Mouse (Mus musculus) adrenal gland, postnatal 0 days (tissue): ENCODE measurements around the gene BC049352. TPM values are rescaled to one million over a fixed set of nuclear protein-coding genes. Genes with fewer than 3 reads are reported as not detected.

Source experiments
- microRNA-seq: library from miRNA; unstranded; fragments of <30 nt; microRNA quantifications from one replicate; pipeline ENCODE4, GENCODE M21; 2016; ENCODE audit warnings: borderline replicate concordance; ENCODE audit not compliant: insufficient number of aligned reads
- polyA plus RNA-seq: library from polyadenylated mRNA; unstranded; fragments of >200 nt; fragmentation: Nextera tagmentation; extraction: Ambion mirVana; gene quantifications from 2 replicates; pipeline ENCODE4 v1.2.1, GENCODE M21; 2015

The BC049352 gene
- polyA plus RNA-seq, result 0.18 and 0.43 TPM in 2 replicates

GRCm38 (mm10) chr9:45181770-45182169, at the start of gene BC049352:
Gene BC049352, plus strand, starts transcription at chr9:45182007.

GRCm38 (mm10) chr9:45138191-45139032, 43.4 kb upstream of the BC049352 start, which contains the start of gene Scn4b:
Gene Scn4b, plus strand, starts transcription at chr9:45138395.

GRCm38 (mm10) chr9:45203797-45204410, 22.1 kb downstream of the BC049352 start, which contains the start of gene Tmprss4:
Gene Tmprss4, minus strand, starts transcription at chr9:45204092.

GRCm38 (mm10) chr9:45268597-45269325, 87.0 kb downstream of the BC049352 start, which contains the start of gene Il10ra:
Gene Il10ra, minus strand, starts transcription at chr9:45269149.

Small RNAs within 50 kb of the gene (microRNA-seq; reads per million reads assigned to microRNA genes)
- gene Mir7086, result not detected

Other genes starting within 250 kb of the BC049352 start
- 12.6 and 18.2 TPM in 2 replicates for gene Ube4a, start 216.4 kb upstream of the BC049352 start, polyA plus RNA-seq
- 0.30 and 0.85 TPM in 2 replicates for gene Cd3g, start 201.6 kb upstream of the BC049352 start, polyA plus RNA-seq
- gene Cd3d, start 200.2 kb upstream of the BC049352 start, polyA plus RNA-seq, result 0.08 and 0.18 TPM in 2 replicates
- 0.07 and 0.32 TPM in 2 replicates for gene Cd3e, start 172.4 kb upstream of the BC049352 start, polyA plus RNA-seq
- gene Mpzl2, start 142.2 kb upstream of the BC049352 start, polyA plus RNA-seq, result 3.0 and 5.8 TPM in 2 replicates
- gene Mpzl3, start 126.8 kb upstream of the BC049352 start, polyA plus RNA-seq, result 1.4 and 2.1 TPM in 2 replicates
- 1.5 and 4.0 TPM in 2 replicates for gene Jaml, start 102.8 kb upstream of the BC049352 start, polyA plus RNA-seq
- gene Scn2b, start 64.2 kb upstream of the BC049352 start, polyA plus RNA-seq, result 1.8 and 3.7 TPM in 2 replicates
- 0.20 and 0.23 TPM in 2 replicates for gene Scn4b, start 43.6 kb upstream of the BC049352 start, polyA plus RNA-seq
- gene Tmprss4, start 22.1 kb downstream of the BC049352 start, polyA plus RNA-seq, result 0.24 TPM in 1 of 2 replicates, not detected in the other
- gene Il10ra, start 87.1 kb downstream of the BC049352 start, polyA plus RNA-seq, result 0.95 and 1.6 TPM in 2 replicates
- gene Tmprss13, start 137.1 kb downstream of the BC049352 start, polyA plus RNA-seq, result 0.21 and 0.28 TPM in 2 replicates
- gene Fxyd6, start 188.2 kb downstream of the BC049352 start, polyA plus RNA-seq, result 166 and 277 TPM in 2 replicates
- 13.2 and 19.6 TPM in 2 replicates for gene Fxyd2, start 217.7 kb downstream of the BC049352 start, polyA plus RNA-seq
- gene Dscaml1, start 244.6 kb downstream of the BC049352 start, polyA plus RNA-seq, result 0.44 and 0.88 TPM in 2 replicates